Comparison of ENCODE assay signal across 11 mouse cellular contexts in the genomic region with DNA sequence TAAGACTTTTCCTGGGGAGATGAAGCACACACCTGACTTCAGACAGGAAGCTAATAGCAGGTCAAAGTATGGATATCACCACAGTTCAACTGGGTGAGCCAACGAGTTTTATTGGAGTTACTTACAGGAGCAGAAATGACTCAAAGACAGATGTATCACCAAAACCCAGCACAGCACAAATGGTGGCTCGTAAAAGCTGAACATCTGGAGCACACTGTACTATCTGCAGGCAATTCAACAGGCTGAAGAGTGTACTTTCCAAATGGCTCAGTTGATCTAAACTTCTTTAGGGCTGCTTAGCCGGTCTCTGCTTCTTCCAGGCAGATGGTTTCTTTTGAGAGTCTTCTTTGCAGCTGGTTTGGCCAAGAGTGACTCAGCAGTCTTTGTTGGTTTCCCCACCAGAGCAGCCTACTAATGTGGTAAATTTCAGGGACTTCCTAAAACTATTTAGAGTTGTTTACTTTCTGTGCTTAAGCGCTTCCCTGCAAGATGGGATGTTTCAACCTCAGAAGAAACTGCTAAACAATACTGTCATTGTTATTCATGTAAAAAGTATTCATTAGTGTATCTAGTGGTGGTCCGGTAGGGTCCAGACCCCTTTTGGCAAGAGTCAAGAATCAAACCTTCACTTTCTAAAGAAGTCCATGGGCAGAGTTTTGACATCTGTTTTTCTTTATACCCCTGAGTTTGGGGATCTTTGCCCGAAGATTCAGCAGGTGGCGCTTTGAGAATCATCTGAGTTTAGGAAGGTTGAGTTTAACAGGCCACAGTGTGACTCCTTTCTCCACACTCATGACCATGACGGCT. TPM values are rescaled to one million over a fixed set of nuclear protein-coding genes. Genes with fewer than 3 reads are reported as not detected.
DNase-seq lines count a peak whose midpoint lies in the region; ATAC-seq and TF ChIP-seq lines count a peak whose summit lies in the region.
"Had no signal": no experiment of that assay in that cellular context is flagged by ENCODE, and none has a peak within 500 bp of the region (broad histone marks: within the 10 kb centered on the region; RNA-seq: fewer than 3 reads in every experiment).

No protein-coding gene starts in this region.

- no peaks in the 10 kb centered on the region for H3K36me3 ChIP-seq in hindbrain, embryonic 11.5 days (ENCODE audit: control insufficient read depth, insufficient read depth, low read length)
- no peaks in the 10 kb centered on the region for H3K36me3 ChIP-seq in hindbrain, embryonic 13.5 days
- no peaks in the 10 kb centered on the region for H3K36me3 ChIP-seq in thymus, adult 2 months (ENCODE audit: control insufficient read depth, insufficient read depth, low read length)
- H3K36me3 ChIP-seq: forebrain, embryonic 10.5 days; liver, embryonic 15.5 days; midbrain, embryonic 12.5 days had no signal

- no peaks in the 10 kb centered on the region for H3K4me1 ChIP-seq in hindbrain, embryonic 11.5 days (replicated peaks; ENCODE audit: control insufficient read depth, insufficient read depth, low read length)
- no peaks in the 10 kb centered on the region for H3K4me1 ChIP-seq in hindbrain, embryonic 13.5 days (replicated peaks)
- no peaks in the 10 kb centered on the region for H3K4me1 ChIP-seq in thymus, adult 2 months (replicated peaks; ENCODE audit: control insufficient read depth, insufficient read depth, low read length)
- H3K4me1 ChIP-seq: midbrain, embryonic 12.5 days had no signal

- no peak overlapping the region for H3K4me2 ChIP-seq in hindbrain, embryonic 11.5 days (replicated peaks; ENCODE audit: low read depth, low read length)
- no peak overlapping the region for H3K4me2 ChIP-seq in hindbrain, embryonic 13.5 days
- H3K4me2 ChIP-seq: hindbrain, embryonic 14.5 days; liver, embryonic 15.5 days; midbrain, embryonic 12.5 days had no signal

- WGBS in hindbrain, embryonic 11.5 days, result 70% methylated on average over 8 of the region's 8 CpGs
- 69% methylated on average over 8 of the region's 8 CpGs for WGBS in hindbrain, embryonic 13.5 days
- 68% methylated on average over 8 of the region's 8 CpGs for WGBS in thymus, adult 2 months

- DNase-seq in hindbrain, embryonic 11.5 days (ENCODE audit: low spot score), result peak; percentile 7
- peak; percentile 24 for DNase-seq in thymus, postnatal 14 days
- no peak for DNase-seq in thymus, adult 2 months
- no peak for DNase-seq in urinary bladder, postnatal 4 days (ENCODE audit: low spot score in 2 of 2)
- DNase-seq in adrenal gland, adult 8-10 months, result no peak

- no peak overlapping the region for H3K4me3 ChIP-seq in hindbrain, embryonic 11.5 days (ENCODE audit: low read depth, low read length)
- H3K4me3 ChIP-seq in hindbrain, embryonic 13.5 days, result no peak overlapping the region
- H3K4me3 ChIP-seq in thymus, adult 2 months (ENCODE audit: control insufficient read depth, insufficient read depth, low read length), result no peak overlapping the region
- H3K4me3 ChIP-seq: forebrain, embryonic 10.5 days; liver, embryonic 15.5 days; midbrain, embryonic 12.5 days had no signal

- ATAC-seq in hindbrain, embryonic 11.5 days (ENCODE audit: low FRiP score), result no peak
- no peak for ATAC-seq in hindbrain, embryonic 13.5 days (ENCODE audit: low FRiP score)
- ATAC-seq in erythroblast, adult 5-6 weeks (replicated peaks; ENCODE audit: low FRiP score, poor library complexity, severe bottlenecking), result 0 out of 2 replicates have a peak, but pooled peaks have one; percentile 52

- H3K9me3 ChIP-seq in hindbrain, embryonic 11.5 days (ENCODE audit: control insufficient read depth, low read length), result no peaks in the 10 kb centered on the region
- no peaks in the 10 kb centered on the region for H3K9me3 ChIP-seq in hindbrain, embryonic 13.5 days
- H3K9me3 ChIP-seq: forebrain, embryonic 10.5 days; liver, embryonic 15.5 days; midbrain, embryonic 12.5 days had no signal

- no peak overlapping the region for H3K27ac ChIP-seq in hindbrain, embryonic 11.5 days (ENCODE audit: low read depth, low read length)
- no peak overlapping the region for H3K27ac ChIP-seq in hindbrain, embryonic 13.5 days
- no peak overlapping the region for H3K27ac ChIP-seq in thymus, adult 2 months (ENCODE audit: control insufficient read depth, insufficient read depth, low read length)
- H3K27ac ChIP-seq: forebrain, embryonic 10.5 days; hindbrain, embryonic 14.5 days; liver, embryonic 15.5 days; midbrain, embryonic 12.5 days had no signal

- H3K9ac ChIP-seq in hindbrain, embryonic 11.5 days (ENCODE audit: low read depth, low read length), result no peak overlapping the region
- no peak overlapping the region for H3K9ac ChIP-seq in hindbrain, embryonic 13.5 days
- H3K9ac ChIP-seq: hindbrain, embryonic 14.5 days; liver, embryonic 15.5 days; midbrain, embryonic 12.5 days had no signal

- no peak for TF ChIP-seq POLR2A in thymus, adult 2 months (IDR thresholded peaks at IDR 0.05; ENCODE audit: control insufficient read depth, extremely low read depth, insufficient read depth, low read length, poor library complexity)

- H3K27me3 ChIP-seq in hindbrain, embryonic 11.5 days (ENCODE audit: control insufficient read depth, insufficient read depth, low read length), result no peaks in the 10 kb centered on the region
- H3K27me3 ChIP-seq in hindbrain, embryonic 13.5 days, result no peaks in the 10 kb centered on the region
- H3K27me3 ChIP-seq in thymus, adult 2 months (ENCODE audit: control insufficient read depth, insufficient read depth, low read length), result no peaks in the 10 kb centered on the region
- H3K27me3 ChIP-seq: liver, embryonic 15.5 days; midbrain, embryonic 12.5 days had no signal

- no peak for TF ChIP-seq CTCF in thymus, adult 2 months (IDR thresholded peaks at IDR 0.05; ENCODE audit: borderline replicate concordance, control insufficient read depth, extremely low read depth, insufficient read depth, low read length, poor library complexity)

RNA-seq across cellular contexts. Expression of gene Smox, which starts 48.0 kb away (rescaled TPM):
- 25.6 and 26.5 TPM in 2 replicates for polyA plus RNA-seq in hindbrain, embryonic 11.5 days (2014; fragmentation: Nextera tagmentation; extraction: Ambion mirVana)
- 47.9 and 50.1 TPM in 2 replicates for polyA plus RNA-seq in hindbrain, embryonic 13.5 days (2015; fragmentation: Nextera tagmentation; extraction: Ambion mirVana)
- 49.1 and 53.6 TPM in 2 replicates for polyA plus RNA-seq in thymus, adult 2 months (2012; rRNA removed)
- 250 and 267 TPM in 2 replicates for total RNA-seq in erythroblast, adult 5-6 weeks (2015; ENCODE audit: low replicate concordance)
- total RNA-seq in erythroblast, adult 5-6 weeks (2017; ENCODE audit: low replicate concordance), result 332 and 572 TPM in 2 replicates
- 10 to 100 TPM; 22.9 to 53.4 (median 33.3) TPM for total RNA-seq in adrenal gland, adult 8-10 months (2022)

Comparison
In these comparisons a context has a peak if more than half of its experiments do, and no peak if none do; other contexts are left out.
1. DNase-seq: peak in hindbrain, embryonic 11.5 days (single experiment) and thymus, postnatal 14 days (single experiment); none in thymus, adult 2 months (single experiment), urinary bladder, postnatal 4 days (0 of 2) and adrenal gland, adult 8-10 months (single experiment).